8 mouse cellular contexts compared by ENCODE assay signal in genomic region chr10:84516414-84516927, GRCm38 (mm10). TPM values are rescaled to one million over a fixed set of nuclear protein-coding genes. Genes with fewer than 3 reads are reported as not detected.
DNase-seq lines count a peak whose midpoint lies in the region; ATAC-seq and TF ChIP-seq lines count a peak whose summit lies in the region.

No protein-coding gene starts in this region.

- no peak overlapping the region for H3K4me2 ChIP-seq in midbrain, postnatal 0 days (ENCODE audit: low read depth, low read length, poor library complexity, severe bottlenecking)

- H3K27ac ChIP-seq in midbrain, postnatal 0 days (ENCODE audit: low read depth, low read length) = no peak overlapping the region
- no peak overlapping the region for H3K27ac ChIP-seq in left cerebral cortex, adult 2 months

- no peak overlapping the region for H3K4me3 ChIP-seq in midbrain, postnatal 0 days (ENCODE audit: low read depth, low read length)
- H3K4me3 ChIP-seq in left cerebral cortex, adult 2 months = no peak overlapping the region

- ATAC-seq in midbrain, postnatal 0 days (ENCODE audit: low FRiP score) = peak; percentile 45

- 62% methylated on average over 11 of the region's 11 CpGs for WGBS in midbrain, postnatal 0 days

- TF ChIP-seq CTCF in midbrain, postnatal 0 days (IDR thresholded peaks at IDR 0.05) = no peak
- no peak for TF ChIP-seq CTCF in left cerebral cortex, adult 2 months (IDR thresholded peaks at IDR 0.05)

- no peaks in the 10 kb centered on the region for H3K27me3 ChIP-seq in midbrain, postnatal 0 days (ENCODE audit: insufficient read depth, low read length)

- peak; percentile 44 to 52 for DNase-seq in heart, adult 18-20 months
- no peak for DNase-seq in heart, postnatal 25 days (ENCODE audit: low spot score)
- peak; percentile 22 for DNase-seq in CD4-positive helper T cell, adult 2 months (ENCODE audit: low read depth, low spot score)
- peak; percentile 67 for DNase-seq in fat pad, adult 2 months (ENCODE audit: extremely low read depth, low read depth, low spot score)
- DNase-seq in kidney, postnatal 4 days = peak; percentile 47 to 60
- DNase-seq in midbrain, postnatal 0 days (ENCODE audit: low spot score) = no peak
- DNase-seq in urinary bladder, postnatal 36 days (ENCODE audit: low spot score in 2 of 2) = peak; percentile 64 to 77
- DNase-seq in left cerebral cortex, adult 2 months (ENCODE audit: extremely low spot score in 1 of 2, low spot score in 2 of 2) = no peak

- no peaks in the 10 kb centered on the region for H3K36me3 ChIP-seq in midbrain, postnatal 0 days (ENCODE audit: insufficient read depth, low read length)

- H3K9ac ChIP-seq in midbrain, postnatal 0 days (replicated peaks; ENCODE audit: low read length, poor library complexity, severe bottlenecking) = no peak overlapping the region

- H3K4me1 ChIP-seq in midbrain, postnatal 0 days (ENCODE audit: insufficient read depth, low read length) = no peaks in the 10 kb centered on the region

- intact Hi-C loops in heart, postnatal 25 days (cut with DNase I) = loop anchor here (2.0 to 5.0 kb wide), 2 partner anchors 86 to 102 kb away; no protein-coding TSS in a partner anchor
- intact Hi-C loops in left cerebral cortex, adult 2 months (cut with DNase I) = loop anchor here (5.0 kb wide), 2 partner anchors 61 to 531 kb away; partner anchors contain the start of gene Tcp11l2

- H3K9me3 ChIP-seq in midbrain, postnatal 0 days (ENCODE audit: low read length) = no peaks in the 10 kb centered on the region

RNA-seq across cellular contexts. Expression of gene Ckap4, which starts 17.4 kb away (rescaled TPM):
- total RNA-seq in heart, adult 18-20 months (2021) = 10 to 100 TPM; 26.0 to 30.6 TPM
- total RNA-seq in heart, postnatal 25 days (2021) = 10 to 100 TPM; 32.7 to 41.8 TPM
- total RNA-seq in midbrain, postnatal 0 days (2014; rRNA removed) = 52.3 and 58.5 TPM in 2 replicates
- polyA plus RNA-seq in midbrain, postnatal 0 days (2015; fragmentation: Nextera tagmentation; extraction: Ambion mirVana) = 46.4 and 52.7 TPM in 2 replicates
- total RNA-seq in left cerebral cortex, adult 2 months (2021) = 10 to 100 TPM; 21.6 to 22.8 TPM

RNA-seq across cellular contexts. Expression of gene Tcp11l2, which starts 60.0 kb away (rescaled TPM):
- 100 to 1,000 TPM; 105 to 143 TPM for total RNA-seq in heart, adult 18-20 months (2021)
- total RNA-seq in heart, postnatal 25 days (2021) = 100 to 1,000 TPM; 106 to 145 TPM
- total RNA-seq in midbrain, postnatal 0 days (2014; rRNA removed) = 10.5 and 11.5 TPM in 2 replicates
- 15.0 and 16.0 TPM in 2 replicates for polyA plus RNA-seq in midbrain, postnatal 0 days (2015; fragmentation: Nextera tagmentation; extraction: Ambion mirVana)
- total RNA-seq in left cerebral cortex, adult 2 months (2021) = 10 to 100 TPM; 21.9 to 23.1 TPM

Comparison
In these comparisons a context has a peak if more than half of its experiments do, and no peak if none do; other contexts are left out.
1. DNase-seq: peak in heart, adult 18-20 months (2 of 2), CD4-positive helper T cell, adult 2 months (single experiment), fat pad, adult 2 months (single experiment), kidney, postnatal 4 days (2 of 2) and urinary bladder, postnatal 36 days (2 of 2); none in heart, postnatal 25 days (single experiment), midbrain, postnatal 0 days (single experiment) and left cerebral cortex, adult 2 months (0 of 2).